Mouse (Mus musculus): Measurements from ENCODE around the gene Enpp7.

Gene Enpp7

DNA sequence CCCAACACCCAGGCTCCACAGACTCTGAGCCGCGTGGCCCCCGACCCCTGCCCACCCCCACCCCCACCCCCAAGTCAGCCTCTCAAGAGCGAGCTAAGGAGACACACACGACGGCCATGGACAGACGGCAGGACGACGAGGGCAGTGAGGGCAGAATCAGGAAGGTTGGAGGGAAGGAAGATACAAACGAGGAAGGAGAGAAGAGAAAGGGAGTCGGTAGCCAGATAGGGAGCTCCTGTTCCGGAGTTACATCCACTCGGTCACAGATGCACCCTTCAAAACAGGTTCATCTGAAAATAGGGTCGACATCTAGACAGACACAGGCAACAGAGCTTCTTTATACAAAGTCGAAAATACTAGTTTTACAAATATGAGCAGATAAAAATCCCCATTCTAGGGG, 48.5 kb downstream of the Enpp7 start:
- no peak for DNase-seq (ENCODE audit: low spot score in 2 of 2)

DNA sequence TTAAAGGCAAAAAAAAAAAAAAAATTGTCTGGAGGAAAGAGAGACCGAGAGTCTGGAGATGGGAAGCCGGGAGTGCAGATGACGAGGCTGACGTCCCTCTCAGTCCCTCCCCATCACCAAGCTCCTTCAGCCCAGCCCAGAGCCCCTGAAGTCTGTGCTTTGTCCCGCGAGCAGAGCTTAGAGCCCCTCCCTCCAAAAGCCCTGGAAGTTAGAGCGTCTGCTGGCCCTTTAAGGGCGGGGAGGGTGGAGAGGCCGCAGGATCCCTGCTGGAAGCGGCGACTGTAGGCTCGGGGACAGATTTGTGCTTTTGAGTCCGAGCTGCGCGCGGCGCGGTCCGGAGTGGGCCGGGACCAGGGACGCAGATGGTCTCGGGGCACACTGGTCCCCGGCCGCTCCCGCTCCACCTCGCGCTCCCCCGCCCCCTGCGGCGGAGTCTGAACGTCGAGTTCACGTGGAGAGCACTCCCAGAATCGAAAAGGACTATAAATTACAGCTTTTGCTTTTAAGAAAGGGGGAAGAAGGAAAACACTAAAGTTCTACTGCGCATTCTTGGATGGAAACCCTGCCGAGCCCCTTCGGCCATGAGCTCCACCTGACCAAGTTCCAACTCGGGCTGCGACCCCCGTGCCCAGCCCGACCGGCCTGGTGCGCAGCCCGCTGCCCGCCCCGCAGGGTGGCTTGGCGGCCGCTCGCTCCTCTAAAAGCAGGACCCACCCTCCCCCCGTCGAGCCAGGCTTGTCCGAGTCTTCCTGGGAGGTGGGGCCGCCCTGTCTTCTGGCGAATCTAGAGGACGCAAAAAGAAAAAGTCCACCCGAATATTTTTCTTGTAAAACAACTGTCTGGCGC, 49.2 kb downstream of the Enpp7 start:
- no peak for DNase-seq (ENCODE audit: low spot score in 2 of 2)

DNA sequence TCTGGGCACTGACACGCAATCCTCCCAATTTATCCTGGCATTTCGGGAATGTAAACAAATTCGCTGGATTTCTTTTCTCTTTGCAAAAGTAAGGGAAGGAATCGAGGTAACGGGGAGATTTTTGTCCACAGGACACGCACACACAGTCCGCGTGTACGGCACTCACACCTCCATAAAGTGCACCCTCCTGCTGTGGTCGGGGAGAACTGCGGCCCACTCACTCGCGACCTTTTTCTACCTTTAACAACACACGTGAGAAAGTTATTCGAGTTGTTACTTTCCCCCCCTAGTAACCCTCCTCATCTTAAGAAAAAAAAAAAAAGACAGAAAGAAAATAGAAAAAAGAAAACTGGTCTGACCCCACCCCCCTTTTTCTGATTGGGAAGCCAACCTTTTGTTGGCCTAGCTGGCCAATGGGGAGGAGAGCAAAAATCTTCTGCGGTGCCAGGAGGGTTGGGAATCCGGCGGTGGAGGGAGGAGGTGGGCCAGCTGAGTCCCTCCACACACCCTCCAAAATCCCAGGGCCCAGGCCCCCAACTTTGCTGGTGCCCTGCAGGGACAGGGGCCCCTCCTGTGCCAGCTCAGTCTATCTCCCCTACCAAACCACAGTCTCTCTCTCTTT, 49.9 kb downstream of the Enpp7 start:
- no peak for DNase-seq (ENCODE audit: low spot score in 2 of 2)

DNA sequence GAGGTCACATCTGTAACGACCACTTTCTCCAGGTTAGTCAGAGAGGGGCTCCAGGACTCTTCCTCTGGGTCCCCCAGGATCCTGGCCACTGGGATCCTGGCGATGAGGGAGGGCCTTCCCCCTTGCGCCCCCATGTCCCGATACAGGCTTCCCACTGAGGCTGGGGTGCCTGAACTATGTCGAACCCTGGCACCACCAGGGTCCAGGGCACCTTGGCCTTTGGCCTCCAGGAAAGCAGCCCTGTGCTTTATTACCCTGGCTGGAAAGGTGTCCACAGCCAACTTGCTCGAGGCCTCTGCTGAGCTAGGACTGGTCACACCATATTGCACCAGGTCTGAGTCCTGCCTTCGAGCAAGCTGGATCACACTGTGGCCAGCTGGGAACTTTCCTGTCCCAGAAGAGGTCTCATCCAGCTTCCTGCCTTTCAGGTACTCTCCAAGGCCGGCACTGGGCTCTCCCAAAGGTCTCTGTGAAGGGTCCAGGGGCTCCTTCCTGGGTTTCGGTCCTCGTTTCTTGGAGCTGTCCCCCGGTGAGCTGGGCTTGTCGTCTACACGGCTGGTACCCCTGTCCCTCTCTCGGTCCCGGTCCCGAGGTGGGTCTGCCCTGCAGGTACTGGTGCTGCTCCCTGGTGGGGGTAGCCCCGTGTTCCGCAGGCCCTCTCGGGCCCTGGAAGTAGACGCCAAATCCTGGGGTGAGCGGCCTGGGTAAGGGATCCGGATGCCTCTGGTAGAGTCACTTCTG, 50.9 kb downstream of the Enpp7 start:
- no peak for DNase-seq (ENCODE audit: low spot score in 2 of 2)

DNA sequence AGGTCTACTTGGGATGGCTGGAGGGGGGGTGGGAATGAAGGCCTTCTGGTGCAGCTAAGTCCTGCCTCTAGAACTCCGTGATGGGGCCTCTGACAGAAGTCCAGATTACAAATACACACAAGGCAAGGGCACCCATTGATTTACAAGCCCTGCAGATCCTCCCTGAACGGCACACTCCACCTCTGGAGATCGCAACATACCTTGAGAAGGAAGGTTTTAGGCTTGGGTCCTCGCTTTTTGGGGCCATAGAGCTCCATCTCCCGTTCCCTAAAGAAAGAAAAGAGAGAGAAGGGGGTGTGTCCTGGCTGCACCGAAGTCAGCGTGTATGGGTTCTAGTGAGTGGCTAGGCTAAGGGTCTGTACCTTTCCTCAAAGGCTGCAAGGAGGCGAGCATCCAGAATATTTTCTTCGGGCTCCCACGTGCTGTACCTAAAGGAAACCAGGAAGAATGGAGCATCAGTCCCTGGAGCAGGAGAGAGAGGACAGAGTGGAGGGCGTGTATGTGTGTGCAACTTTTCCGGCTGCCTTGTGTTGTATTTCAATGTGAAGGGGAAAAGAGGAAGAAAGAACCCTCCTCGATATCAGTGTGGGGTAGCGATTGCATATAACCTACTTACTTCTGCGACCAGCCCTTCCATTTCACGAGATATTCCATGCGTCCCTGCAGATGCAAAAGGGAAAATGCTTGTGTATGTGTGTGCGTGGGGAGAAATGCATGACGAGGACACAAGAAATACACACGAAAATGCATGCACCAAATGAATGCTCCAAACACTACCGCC, 51.9 kb downstream of the Enpp7 start:
- DNase-seq (ENCODE audit: low spot score in 2 of 2), result no peak

DNA sequence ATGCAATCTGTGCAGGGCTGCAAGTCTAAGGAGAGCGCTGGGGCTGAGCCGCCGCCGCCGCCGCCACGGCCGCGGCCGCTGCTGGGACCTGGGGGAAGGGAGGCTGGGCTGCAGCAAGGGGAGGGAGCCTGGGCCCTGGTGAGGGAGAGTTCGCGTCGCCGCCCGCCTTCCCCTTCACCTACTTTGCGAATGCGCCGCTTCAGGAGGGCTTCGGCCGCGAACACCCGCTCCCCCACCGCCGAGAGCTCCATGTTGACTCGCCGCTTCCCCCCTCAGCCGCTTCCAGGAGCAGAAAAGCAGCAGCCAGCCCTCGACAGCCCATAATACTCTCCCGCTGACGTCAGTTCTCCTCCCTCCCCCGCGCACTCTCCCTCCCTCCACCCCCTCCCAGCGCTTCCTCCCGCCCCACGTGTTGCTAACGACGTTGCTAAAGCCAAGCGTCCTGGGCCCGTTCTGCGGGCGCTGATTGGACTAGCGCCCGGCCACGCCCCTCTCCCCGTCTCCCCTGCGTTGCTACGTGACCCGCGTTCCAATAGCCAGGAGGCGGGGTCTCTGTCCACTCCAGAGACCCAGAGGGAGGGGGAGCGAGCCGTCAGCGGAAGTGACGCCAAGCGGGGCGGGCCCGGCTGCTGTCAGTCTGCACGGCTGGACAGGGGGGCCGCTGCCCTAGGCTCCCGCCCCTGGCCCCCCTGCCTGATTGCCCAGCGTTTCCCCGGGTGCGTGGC, 52.8 kb downstream of the Enpp7 start, which contains the start of gene Cbx8:
Gene Cbx8 (minus strand): TSS at position 370 of the 725 bp plus-strand sequence.
- DNase-seq (ENCODE audit: low spot score in 2 of 2), result peak; percentile 99

DNA sequence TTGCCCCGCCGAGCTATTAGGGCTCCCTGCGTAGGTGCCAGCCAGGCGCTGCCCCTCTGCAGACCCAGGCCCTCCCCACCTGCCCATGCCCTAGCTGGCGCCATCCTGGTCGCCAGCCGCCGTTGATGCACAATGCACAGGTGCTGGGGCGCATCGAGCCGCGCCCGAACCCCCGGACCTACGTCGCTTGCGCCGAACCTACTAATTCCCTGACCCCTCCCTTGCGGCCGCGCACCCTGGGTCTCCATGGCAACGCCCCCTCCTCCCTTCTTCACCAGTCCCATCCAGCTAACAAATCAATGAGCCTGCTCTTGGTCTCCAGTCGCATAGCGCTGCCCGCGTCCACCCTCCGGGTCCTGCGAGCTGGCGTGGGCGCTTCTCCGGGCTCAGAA, 53.3 kb downstream of the Enpp7 start:
- no peak for DNase-seq (ENCODE audit: low spot score in 2 of 2)

DNA sequence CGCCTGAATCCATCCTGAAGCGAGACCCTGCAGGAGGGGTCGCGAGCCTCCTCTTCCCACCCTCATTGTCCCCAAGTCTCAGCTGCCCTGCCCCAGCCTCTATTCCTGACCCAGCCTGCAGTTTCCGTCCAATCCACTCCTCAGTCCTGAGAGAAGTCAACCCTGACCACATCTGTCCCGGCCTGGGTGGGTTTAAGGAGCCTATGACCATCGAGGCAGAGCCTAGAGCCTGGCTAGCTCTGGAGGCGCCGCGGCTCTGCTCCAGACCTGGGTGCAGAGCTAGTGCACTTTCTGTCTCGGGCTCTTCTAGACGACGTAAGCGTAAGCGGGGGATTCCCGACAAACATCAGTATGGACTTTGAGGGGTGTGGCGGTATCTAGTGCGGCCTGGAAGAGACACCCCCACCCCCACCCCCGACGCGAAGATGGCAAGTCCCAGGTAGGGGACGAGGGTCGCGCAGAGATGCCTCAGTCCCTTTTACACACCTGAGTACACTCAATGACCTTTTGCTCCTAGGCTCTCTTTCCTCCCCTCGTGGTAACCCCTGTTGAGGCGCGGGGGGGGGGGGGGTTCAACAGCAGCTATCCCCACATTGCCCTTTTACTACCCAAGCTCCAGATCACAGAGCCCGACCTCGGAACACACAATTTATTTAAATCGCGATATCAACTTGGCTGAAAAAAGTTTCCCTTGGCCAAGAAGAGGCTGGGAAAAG, 53.9 kb downstream of the Enpp7 start:
- DNase-seq (ENCODE audit: low spot score in 2 of 2), result no peak
